Mouse (Mus musculus): ENCODE measurements around the gene Hsd11b1.

Hsd11b1 gene

GRCm38 (mm10) chr1:193242863-193243262 lies 21.0 kb downstream of the Hsd11b1 start:
- no peak for DNase-seq

- DNase-seq, result peak; percentile 61
These were observed 21.6 kb downstream of the Hsd11b1 start for GRCm38 (mm10) chr1:193242238-193242637.

- no peak for DNase-seq
These were observed 22.4 kb downstream of the Hsd11b1 start for GRCm38 (mm10) chr1:193241436-193241835.

- no peak for DNase-seq
These were observed 25.4 kb downstream of the Hsd11b1 start for GRCm38 (mm10) chr1:193238426-193238825.

- peak; percentile 47 for DNase-seq
These were observed 28.9 kb downstream of the Hsd11b1 start for GRCm38 (mm10) chr1:193234930-193235329.

GRCm38 (mm10) chr1:193234130-193234645 lies 29.7 kb downstream of the Hsd11b1 start:
- DNase-seq, result peak; percentile 27

GRCm38 (mm10) chr1:193232732-193233131 lies 31.1 kb downstream of the Hsd11b1 start:
- no peak for DNase-seq

- no peak for DNase-seq
These were observed 32.9 kb downstream of the Hsd11b1 start for GRCm38 (mm10) chr1:193230935-193231334.

GRCm38 (mm10) chr1:193230531-193230930 lies 33.3 kb downstream of the Hsd11b1 start:
- DNase-seq, result peak; percentile 65

- DNase-seq, result peak; percentile 39
These were observed 34.3 kb downstream of the Hsd11b1 start for GRCm38 (mm10) chr1:193229570-193229969.

- no peak for DNase-seq
These were observed 36.3 kb downstream of the Hsd11b1 start for GRCm38 (mm10) chr1:193227537-193227936.

GRCm38 (mm10) chr1:193226724-193227522 lies 37.0 kb downstream of the Hsd11b1 start:
- DNase-seq, result peak; percentile 31

- no peak for DNase-seq
These were observed 37.8 kb downstream of the Hsd11b1 start for GRCm38 (mm10) chr1:193226114-193226513.

- no peak for DNase-seq
These were observed 38.3 kb downstream of the Hsd11b1 start for GRCm38 (mm10) chr1:193225531-193225930.

GRCm38 (mm10) chr1:193220408-193220807 lies 43.5 kb downstream of the Hsd11b1 start:
- DNase-seq, result no peak

- no peak for DNase-seq
These were observed 47.9 kb downstream of the Hsd11b1 start for GRCm38 (mm10) chr1:193216000-193216399.

- no peak for DNase-seq
These were observed 49.8 kb downstream of the Hsd11b1 start for GRCm38 (mm10) chr1:193214053-193214452.

- no peak for DNase-seq
These were observed 52.5 kb downstream of the Hsd11b1 start for GRCm38 (mm10) chr1:193211371-193211770.

GRCm38 (mm10) chr1:193208178-193208577 lies 55.7 kb downstream of the Hsd11b1 start:
- peak; percentile 79 for DNase-seq

GRCm38 (mm10) chr1:193207503-193207902 lies 56.4 kb downstream of the Hsd11b1 start, which contains the start of gene Lamb3:
Lamb3 (plus strand) TSS chr1:193207699.
- no peak for DNase-seq

- no peak for DNase-seq
These were observed 58.4 kb downstream of the Hsd11b1 start for GRCm38 (mm10) chr1:193205431-193205830.

- no peak for DNase-seq
These were observed 60.1 kb downstream of the Hsd11b1 start for GRCm38 (mm10) chr1:193203821-193204220.

- no peak for DNase-seq
These were observed 62.5 kb downstream of the Hsd11b1 start, which contains the start of gene Traf3ip3 for GRCm38 (mm10) chr1:193201383-193201778. Traf3ip3 (minus strand) TSS chr1:193201703.

GRCm38 (mm10) chr1:193200640-193201382 lies 63.1 kb downstream of the Hsd11b1 start:
- no peak for DNase-seq
